ENCODE assay signal across 8 mouse cellular contexts in genomic region chr6:29767813-29768660, GRCm38 (mm10). TPM values are rescaled to one million over a fixed set of nuclear protein-coding genes. Genes with fewer than 3 reads are reported as not detected.
DNase-seq lines count a peak whose midpoint lies in the region; ATAC-seq and TF ChIP-seq lines count a peak whose summit lies in the region.

Gene Ahcyl2, plus strand, starts transcription at chr6:29768011.

- H3K36me3 ChIP-seq in heart, embryonic 10.5 days, result no peaks in the 10 kb centered on the region
- H3K36me3 ChIP-seq in kidney, embryonic 15.5 days, result no peaks in the 10 kb centered on the region

- peak; percentile 98 for ATAC-seq in kidney, embryonic 15.5 days (replicated peaks; ENCODE audit: low FRiP score)
- peak; percentile 93 for ATAC-seq in monocyte, adult 5-6 weeks (replicated peaks; ENCODE audit: insufficient number of reproducible peaks, low FRiP score, low TSS enrichment, poor library complexity, severe bottlenecking)

- no peak for TF ChIP-seq POLR2A in bone marrow macrophage, adult 2 months (IDR thresholded peaks at IDR 0.05; ENCODE audit: borderline replicate concordance, low read depth, low read length)
- TF ChIP-seq POLR2A in embryonic fibroblast, embryonic 13.5 days (IDR thresholded peaks at IDR 0.05; ENCODE audit: low read depth, low read length), result peak; percentile 92

- H3K4me2 ChIP-seq in kidney, embryonic 15.5 days, result peak within 1 kb of the TSS; percentile 78

- H3K4me3 ChIP-seq in bone marrow macrophage, adult 2 months (ENCODE audit: insufficient read depth, low read length), result peak within 1 kb of the TSS; percentile 88
- H3K4me3 ChIP-seq in embryonic fibroblast, embryonic 13.5 days (ENCODE audit: insufficient read depth, low read length), result peak within 1 kb of the TSS; percentile 83
- H3K4me3 ChIP-seq in heart, embryonic 10.5 days, result peak within 1 kb of the TSS; percentile 93
- peak within 1 kb of the TSS; percentile 95 for H3K4me3 ChIP-seq in kidney, embryonic 15.5 days (replicated peaks)

- no peaks in the 10 kb centered on the region for H3K27me3 ChIP-seq in heart, embryonic 10.5 days (ENCODE audit: insufficient read depth, poor library complexity, severe bottlenecking)
- H3K27me3 ChIP-seq in kidney, embryonic 15.5 days, result no peaks in the 10 kb centered on the region

- peaks cover 24% of the 10 kb centered on the region for H3K4me1 ChIP-seq in bone marrow macrophage, adult 2 months (ENCODE audit: control insufficient read depth, insufficient read depth, low read length)
- no peaks in the 10 kb centered on the region for H3K4me1 ChIP-seq in embryonic fibroblast, embryonic 13.5 days (ENCODE audit: control insufficient read depth, insufficient read depth, low read length)
- peaks cover 11% of the 10 kb centered on the region; the same call in 1 of the 2 replicates for H3K4me1 ChIP-seq in heart, embryonic 10.5 days
- peaks cover 11% of the 10 kb centered on the region for H3K4me1 ChIP-seq in kidney, embryonic 15.5 days

- 1% methylated on average over 61 of the region's 61 CpGs for WGBS in heart, embryonic 10.5 days
- under 1% methylated on average over 55 of the region's 61 CpGs for WGBS in kidney, embryonic 15.5 days

- peak within 1 kb of the TSS; percentile 78 for H3K27ac ChIP-seq in bone marrow macrophage, adult 2 months (ENCODE audit: insufficient read depth, low read depth, low read length)
- H3K27ac ChIP-seq in embryonic fibroblast, embryonic 13.5 days (ENCODE audit: insufficient read depth, low read length), result peak within 1 kb of the TSS; percentile 89
- H3K27ac ChIP-seq in heart, embryonic 10.5 days, result peak within 1 kb of the TSS; percentile 93
- H3K27ac ChIP-seq in kidney, embryonic 15.5 days, result peak within 1 kb of the TSS; percentile 95

- DNase-seq in A20 (ENCODE audit: low read depth, low spot score) (peak; percentile 97), liver (peak; percentile 95)
- DNase-seq in heart, embryonic 10.5 days (ENCODE audit: low spot score), result peak; percentile 99
- peak; percentile 91 to 94 for DNase-seq in spleen, postnatal 4 days (ENCODE audit: low spot score in 2 of 2)

- no peak for TF ChIP-seq CTCF in bone marrow macrophage, adult 2 months (IDR thresholded peaks at IDR 0.05; ENCODE audit: low read depth, low read length)
- no peak for TF ChIP-seq CTCF in embryonic fibroblast, embryonic 13.5 days (IDR thresholded peaks at IDR 0.05; ENCODE audit: borderline replicate concordance, insufficient read depth, low read length)

- peak within 1 kb of the TSS; percentile 87 for H3K9ac ChIP-seq in kidney, embryonic 15.5 days

- H3K9me3 ChIP-seq in heart, embryonic 10.5 days, result no peaks in the 10 kb centered on the region
- no peaks in the 10 kb centered on the region for H3K9me3 ChIP-seq in kidney, embryonic 15.5 days (replicated peaks)

RNA-seq across cellular contexts. Expression of gene Ahcyl2, which starts in this region (rescaled TPM):
- polyA plus RNA-seq in bone marrow macrophage, adult 2 months (2012; ENCODE audit: insufficient read depth, insufficient read length, missing spikeins), result 30.6 and 37.8 TPM in 2 replicates
- polyA plus RNA-seq in embryonic fibroblast, embryonic 13.5 days (2011; ENCODE audit: insufficient read length, low read depth, missing spikeins), result 19.8 and 24.0 TPM in 2 replicates
- 9.7 and 13.5 TPM in 2 replicates for polyA plus RNA-seq in heart, embryonic 10.5 days (2016; fragmentation: Nextera tagmentation; extraction: Ambion mirVana)
- 16.1 and 16.5 TPM in 2 replicates for polyA plus RNA-seq in kidney, embryonic 15.5 days (2015; fragmentation: Nextera tagmentation; extraction: Ambion mirVana)
- total RNA-seq in monocyte, adult 5-6 weeks (2017), result 43.7 to 58.4 TPM (median 52.8 TPM) in 3 replicates

Comparison
In these comparisons a context has a peak if more than half of its experiments do, and no peak if none do; other contexts are left out.
1. Peak in every context shown above with its lines: DNase-seq, ATAC-seq, H3K4me3 ChIP-seq and H3K27ac ChIP-seq.